Mouse (Mus musculus): Measurements from ENCODE around the gene Gm7534. TPM values are rescaled to one million over a fixed set of nuclear protein-coding genes. Genes with fewer than 3 reads are reported as not detected.
A peak's percentile ranks its signal among the peaks of the same experiment; 100 is the strongest.

Gene Gm7534
- polyA plus RNA-seq (2015; fragmentation: Nextera tagmentation; extraction: Ambion mirVana), result not detected in 2 replicates

DNA sequence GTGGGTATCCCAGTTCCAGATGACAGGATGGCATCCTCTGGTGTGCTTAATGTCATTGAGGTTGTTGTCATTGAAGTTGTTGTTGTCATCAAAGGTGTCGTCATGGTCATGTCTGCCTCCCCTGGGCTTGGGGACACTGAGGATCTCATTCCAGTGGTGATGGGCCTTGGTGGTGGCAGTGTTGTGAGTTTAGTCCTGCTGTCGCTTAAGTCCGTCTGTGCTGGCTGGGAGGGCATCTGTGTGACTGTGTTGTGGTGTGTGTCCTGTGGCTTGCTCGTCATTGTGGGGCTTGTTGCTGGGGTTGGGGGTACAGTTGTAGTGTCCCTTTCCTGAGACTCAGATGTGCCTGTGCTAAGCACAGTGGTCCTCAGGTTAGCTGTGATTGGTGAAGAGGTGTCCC lies at the start of gene Gm7534:
Gene Gm7534, minus strand, starts transcription at position 101 of the 400 bp plus-strand sequence.
- H3K9me3 ChIP-seq, result no peaks in the 10 kb centered on the region
- H3K27me3 ChIP-seq, result no peaks in the 10 kb centered on the region
- no peak within 1 kb of the TSS for H3K4me3 ChIP-seq
- no peak within 1 kb of the TSS for H3K27ac ChIP-seq (replicated peaks)
- H3K4me2 ChIP-seq, result no peak within 1 kb of the TSS
- H3K4me1 ChIP-seq (replicated peaks), result no peaks in the 10 kb centered on the region
- WGBS, result 89% methylated on average over 4 of the region's 4 CpGs
- H3K9ac ChIP-seq, result no peak within 1 kb of the TSS
- ATAC-seq (ENCODE audit: low FRiP score, low read depth), result no peak
- H3K36me3 ChIP-seq, result no peaks in the 10 kb centered on the region

DNA sequence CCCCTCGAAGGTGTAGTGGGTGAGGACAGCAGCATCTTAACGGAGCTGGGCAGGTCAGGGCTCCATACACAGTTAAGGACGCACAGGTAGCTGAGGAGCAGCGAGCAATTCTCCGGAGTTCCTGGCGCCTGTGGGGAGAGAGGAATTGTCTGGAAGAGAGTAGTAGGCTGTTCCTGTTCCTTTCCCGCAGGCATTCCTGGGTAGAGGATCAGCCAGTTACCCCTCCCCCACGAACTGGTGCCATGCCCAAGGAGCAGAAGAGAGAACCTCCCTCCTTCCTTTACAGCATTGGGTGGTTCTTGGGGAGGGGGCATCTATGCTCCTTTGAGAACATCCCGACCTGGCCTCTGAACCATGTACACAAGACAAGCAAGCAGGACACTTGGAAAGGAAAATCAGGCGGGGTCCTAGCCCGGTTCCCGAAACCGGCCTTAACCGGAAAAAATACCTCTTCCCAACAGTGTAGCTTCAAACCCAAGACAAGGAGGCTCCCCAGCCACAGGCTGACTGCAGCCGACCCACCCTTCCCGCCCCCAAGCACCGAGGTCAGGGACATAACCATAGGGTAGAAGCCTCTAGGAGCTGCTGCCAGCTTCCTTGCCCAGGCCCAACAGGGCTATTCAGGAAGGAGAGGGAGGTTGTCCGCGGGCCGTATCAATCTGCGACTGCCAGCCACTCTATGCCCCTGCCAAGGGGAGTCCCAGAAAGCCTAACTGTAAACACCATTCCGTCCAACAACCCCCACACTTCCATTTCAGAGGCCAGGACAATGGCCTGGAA lies 49.5 kb upstream of the Gm7534 start:
- Histone ChIP-seq H3K27ac (replicated peaks) (peak overlapping the region; percentile 86), H3K27me3 (peaks cover 48% of the 10 kb centered on the region), H3K4me2 (peak overlapping the region; percentile 89), H3K9ac (peak overlapping the region; percentile 61), H3K4me3 (peak overlapping the region; percentile 56), H3K36me3 (no peaks in the 10 kb centered on the region), H3K4me1 (replicated peaks) (peaks cover 50% of the 10 kb centered on the region), H3K9me3 (no peaks in the 10 kb centered on the region)
- 7% methylated on average over 22 of the region's 22 CpGs for WGBS
- ATAC-seq (ENCODE audit: low FRiP score, low read depth), result peak; percentile 13; the same call in 1 of the 2 replicates

DNA sequence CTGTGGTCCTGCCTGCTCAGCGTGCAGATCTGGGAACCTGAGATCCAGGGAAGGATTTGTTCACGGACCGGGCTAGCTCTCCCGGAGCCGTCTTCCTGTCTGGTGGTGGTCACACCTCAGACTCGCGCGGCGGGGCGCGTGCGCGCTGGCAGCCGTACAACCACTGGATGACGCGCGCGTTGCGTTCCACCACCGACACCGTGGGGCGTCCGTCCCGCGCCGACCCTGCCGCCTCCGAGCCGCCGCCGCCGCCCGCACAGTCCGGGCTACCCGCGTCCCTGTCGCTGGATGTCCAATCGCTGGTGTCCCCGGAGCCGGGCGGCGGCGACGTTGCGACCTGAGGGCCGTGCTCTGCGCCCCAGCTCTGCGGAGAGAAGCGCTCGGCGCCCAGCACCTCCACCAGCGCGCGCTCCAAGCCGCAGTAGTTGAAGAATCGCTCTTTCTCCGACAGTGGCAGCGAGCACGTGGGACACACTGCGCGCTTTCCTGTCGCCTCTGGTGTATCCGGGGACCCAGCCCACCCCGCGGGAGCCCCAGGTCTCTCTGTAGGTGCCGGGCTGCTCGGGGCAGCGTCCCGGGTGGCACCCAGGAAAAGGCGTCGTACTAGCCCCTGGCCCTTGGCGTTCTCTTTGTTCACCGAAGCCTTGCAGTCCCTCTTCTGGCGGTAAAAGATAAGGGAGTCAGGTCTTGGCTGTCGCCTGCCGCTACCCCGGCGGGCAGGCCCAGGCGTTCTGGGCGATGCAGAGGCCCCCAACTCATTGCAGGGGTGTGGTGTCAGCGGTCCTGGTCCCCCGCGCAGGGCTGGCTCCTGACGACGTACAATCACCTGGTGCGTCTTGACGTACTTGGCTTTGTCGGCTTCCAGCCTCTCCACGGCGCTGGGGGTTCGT lies 48.7 kb upstream of the Gm7534 start:
- H3K27me3 ChIP-seq, result peaks cover 51% of the 10 kb centered on the region
- under 1% methylated on average over 85 of the region's 91 CpGs for WGBS
- H3K4me1 ChIP-seq (replicated peaks), result peaks cover 53% of the 10 kb centered on the region
- peak overlapping the region; percentile 86 for H3K27ac ChIP-seq (replicated peaks)
- no peaks in the 10 kb centered on the region for H3K36me3 ChIP-seq
- H3K9me3 ChIP-seq, result no peaks in the 10 kb centered on the region
- peak overlapping the region; percentile 89 for H3K4me2 ChIP-seq
- peak; percentile 67 for ATAC-seq (ENCODE audit: low FRiP score, low read depth)
- H3K9ac ChIP-seq, result peak overlapping the region; percentile 61
- H3K4me3 ChIP-seq, result peak overlapping the region; percentile 56

DNA sequence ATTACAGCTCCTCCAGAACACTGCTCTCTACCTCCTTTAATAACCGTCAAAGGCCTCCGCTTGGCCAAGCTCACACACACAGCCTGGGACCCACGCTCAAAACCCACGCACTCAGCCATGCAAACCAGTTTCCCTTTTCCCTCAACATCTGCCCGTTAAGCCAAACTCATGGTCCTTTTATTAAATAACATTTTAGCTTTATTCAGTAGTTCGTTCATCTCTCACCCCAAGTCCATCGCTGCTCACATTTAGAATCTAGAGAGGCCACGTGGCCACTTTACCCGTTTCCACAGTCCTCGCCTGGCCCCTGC lies 48.1 kb upstream of the Gm7534 start:
- peak overlapping the region; percentile 56 for H3K4me3 ChIP-seq
- 5% methylated on average over 10 of the region's 10 CpGs for WGBS
- H3K27me3 ChIP-seq, result peaks cover 50% of the 10 kb centered on the region

DNA sequence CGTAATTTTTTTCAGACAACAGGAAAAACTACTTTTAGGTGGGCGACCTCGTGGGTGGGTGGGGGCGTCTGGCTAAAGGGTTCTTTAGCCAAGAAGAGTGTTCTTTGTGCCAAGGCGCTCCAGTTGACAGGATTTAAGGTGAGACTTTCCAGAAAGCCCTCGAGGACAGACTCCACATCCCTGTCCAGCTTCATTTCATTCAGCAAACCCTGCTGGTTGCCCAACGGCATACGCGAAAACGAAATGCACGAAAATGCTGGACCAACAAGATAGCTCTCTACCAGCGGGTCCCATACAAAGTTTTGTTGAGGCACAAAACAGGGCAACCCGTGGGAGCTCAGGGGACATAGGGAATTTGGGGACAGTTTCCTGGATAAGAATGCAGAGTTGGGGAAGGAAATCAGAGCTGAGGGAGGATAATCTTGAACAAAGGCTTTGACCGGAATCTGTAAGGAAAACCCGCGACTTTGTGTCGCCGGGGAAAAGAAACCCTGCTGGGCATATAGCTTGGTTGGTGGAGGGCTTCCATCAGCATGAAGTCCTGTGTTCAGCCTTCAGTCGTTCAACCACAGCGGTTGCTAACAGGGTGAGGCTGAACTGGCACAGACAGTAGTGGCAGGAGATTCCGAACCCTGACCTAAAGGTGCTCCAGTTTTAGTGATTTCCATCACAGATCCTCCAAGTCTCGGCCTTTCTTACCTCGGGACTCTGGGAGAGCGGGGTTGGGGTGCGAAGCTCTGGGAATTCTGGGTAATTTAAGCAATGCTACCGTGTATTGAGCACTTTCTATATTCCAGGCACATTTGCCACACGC lies 47.5 kb upstream of the Gm7534 start:
- peak overlapping the region; percentile 86 for H3K27ac ChIP-seq (replicated peaks)
- ATAC-seq (ENCODE audit: low FRiP score, low read depth), result no peak

More for the DNA sequence above, 48.1 kb upstream of the Gm7534 start:
- ATAC-seq (ENCODE audit: low FRiP score, low read depth), result no peak
- H3K9ac ChIP-seq, result peak overlapping the region; percentile 61
- H3K36me3 ChIP-seq, result no peaks in the 10 kb centered on the region
- H3K9me3 ChIP-seq, result no peaks in the 10 kb centered on the region
- peaks cover 59% of the 10 kb centered on the region for H3K4me1 ChIP-seq (replicated peaks)
- H3K27ac ChIP-seq (replicated peaks), result peak overlapping the region; percentile 86
- peak overlapping the region; percentile 89 for H3K4me2 ChIP-seq

DNA sequence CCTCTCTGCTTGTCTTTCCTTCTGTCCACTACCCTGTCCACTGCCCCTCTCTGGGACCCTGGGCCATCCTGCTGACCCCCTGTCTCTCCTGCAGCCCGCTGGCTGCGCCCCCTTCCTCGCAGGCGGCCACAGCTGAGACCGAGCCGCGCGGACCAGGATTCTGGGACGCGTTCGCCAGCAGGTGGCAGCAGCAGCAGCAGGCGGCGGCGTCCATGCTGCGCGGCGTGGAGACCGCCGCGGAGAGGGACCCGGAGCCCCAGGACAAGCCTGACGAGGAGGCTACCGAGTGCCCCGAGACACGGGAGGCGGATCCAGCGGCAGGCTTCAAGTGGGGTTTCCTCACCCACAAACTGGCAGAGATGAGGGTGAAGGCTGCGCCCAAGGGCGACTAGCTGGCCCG lies 46.8 kb upstream of the Gm7534 start:
- no peaks in the 10 kb centered on the region for H3K9me3 ChIP-seq
- under 1% methylated on average over 30 of the region's 30 CpGs for WGBS
- ATAC-seq (ENCODE audit: low FRiP score, low read depth), result peak; percentile 29; the same call in 1 of the 2 replicates
- H3K27ac ChIP-seq (replicated peaks), result no peak overlapping the region
- H3K4me3 ChIP-seq, result peak overlapping the region; percentile 56
- H3K27me3 ChIP-seq, result peaks cover 45% of the 10 kb centered on the region
- H3K4me1 ChIP-seq (replicated peaks), result peaks cover 68% of the 10 kb centered on the region
- H3K4me2 ChIP-seq, result peak overlapping the region; percentile 89
- H3K9ac ChIP-seq, result peak overlapping the region; percentile 41
- no peaks in the 10 kb centered on the region for H3K36me3 ChIP-seq

More for the DNA sequence above, 47.5 kb upstream of the Gm7534 start:
- Histone ChIP-seq H3K9ac (peak overlapping the region; percentile 61), H3K4me3 (peak overlapping the region; percentile 56), H3K9me3 (no peaks in the 10 kb centered on the region), H3K36me3 (no peaks in the 10 kb centered on the region), H3K4me2 (peak overlapping the region; percentile 89), H3K27me3 (peaks cover 50% of the 10 kb centered on the region), H3K4me1 (replicated peaks) (peaks cover 63% of the 10 kb centered on the region)
- WGBS, result 6% methylated on average over 27 of the region's 27 CpGs

DNA sequence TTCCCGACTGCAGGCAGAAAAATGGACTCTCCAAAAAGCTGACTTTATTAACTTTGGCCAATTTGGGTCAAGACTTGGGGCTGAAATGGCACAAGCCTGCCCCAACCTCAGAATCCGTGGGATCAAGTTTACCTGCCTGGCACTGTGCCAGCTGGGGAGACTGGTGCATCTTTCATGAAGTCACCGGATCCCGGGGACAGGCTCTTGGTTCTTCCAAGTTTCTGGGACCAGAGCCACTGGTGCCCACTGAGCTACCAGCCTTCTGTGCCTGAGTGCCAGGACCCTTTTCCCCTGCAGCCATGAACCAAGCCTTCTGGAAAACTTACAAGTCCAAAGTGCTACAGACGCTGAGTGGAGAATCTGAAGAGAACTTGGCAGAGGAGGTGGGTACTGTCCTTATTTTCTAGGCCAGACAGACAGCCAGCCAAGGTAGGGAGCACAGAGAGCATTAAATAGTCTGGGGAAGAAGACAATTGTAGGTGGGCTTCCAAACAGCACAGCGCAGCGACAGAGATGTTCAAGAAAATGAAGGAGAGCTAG lies 44.0 kb upstream of the Gm7534 start, which contains the start of gene Gm30191:
Gene Gm30191, plus strand, starts transcription at position 217 of the 540 bp plus-strand sequence.
- WGBS, result 75% methylated on average over 7 of the region's 7 CpGs
- no peaks in the 10 kb centered on the region for H3K36me3 ChIP-seq
- 0 out of 2 replicates have a peak within 1 kb of the TSS, but pooled peaks have one; percentile 43 for H3K27ac ChIP-seq (replicated peaks)
- peak within 1 kb of the TSS; percentile 75 for H3K4me2 ChIP-seq
- H3K4me1 ChIP-seq (replicated peaks), result peaks cover 58% of the 10 kb centered on the region
- H3K27me3 ChIP-seq, result peaks cover 20% of the 10 kb centered on the region
- H3K9me3 ChIP-seq, result no peaks in the 10 kb centered on the region
- H3K9ac ChIP-seq, result peak within 1 kb of the TSS; percentile 62; the same call in 1 of the 2 replicates
- H3K4me3 ChIP-seq, result peak within 1 kb of the TSS; percentile 63
- ATAC-seq (ENCODE audit: low FRiP score, low read depth), result no peak

DNA sequence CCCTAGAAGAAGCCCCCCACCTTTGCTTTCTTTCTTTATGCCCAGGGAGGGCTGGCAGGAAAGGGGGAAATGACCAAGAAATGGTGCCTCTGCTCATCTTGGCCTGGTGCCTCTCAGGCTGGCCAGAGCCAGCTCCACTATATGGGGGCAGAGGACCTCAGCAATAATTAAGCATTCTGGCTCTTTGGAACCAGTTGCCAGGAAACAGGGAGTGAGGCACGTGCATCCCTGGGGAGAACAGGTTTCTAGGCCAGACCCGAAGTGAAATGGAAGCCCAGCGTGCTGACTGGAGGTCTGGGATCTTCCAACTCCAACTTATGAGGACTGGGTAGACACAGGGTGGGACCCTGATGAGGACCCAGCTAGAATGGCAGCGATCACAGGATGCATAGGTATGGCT lies 43.5 kb upstream of the Gm7534 start:
- H3K4me1 ChIP-seq (replicated peaks), result peaks cover 53% of the 10 kb centered on the region
- no peak overlapping the region for H3K9ac ChIP-seq
- H3K27ac ChIP-seq (replicated peaks), result no peak overlapping the region
- no peak overlapping the region for H3K4me3 ChIP-seq
- no peak overlapping the region for H3K4me2 ChIP-seq
- no peaks in the 10 kb centered on the region for H3K9me3 ChIP-seq
- H3K27me3 ChIP-seq, result peaks cover 19% of the 10 kb centered on the region
- 19% methylated on average over 4 of the region's 4 CpGs for WGBS
- H3K36me3 ChIP-seq, result no peaks in the 10 kb centered on the region
- peak; percentile 11; the same call in 1 of the 2 replicates for ATAC-seq (ENCODE audit: low FRiP score, low read depth)

DNA sequence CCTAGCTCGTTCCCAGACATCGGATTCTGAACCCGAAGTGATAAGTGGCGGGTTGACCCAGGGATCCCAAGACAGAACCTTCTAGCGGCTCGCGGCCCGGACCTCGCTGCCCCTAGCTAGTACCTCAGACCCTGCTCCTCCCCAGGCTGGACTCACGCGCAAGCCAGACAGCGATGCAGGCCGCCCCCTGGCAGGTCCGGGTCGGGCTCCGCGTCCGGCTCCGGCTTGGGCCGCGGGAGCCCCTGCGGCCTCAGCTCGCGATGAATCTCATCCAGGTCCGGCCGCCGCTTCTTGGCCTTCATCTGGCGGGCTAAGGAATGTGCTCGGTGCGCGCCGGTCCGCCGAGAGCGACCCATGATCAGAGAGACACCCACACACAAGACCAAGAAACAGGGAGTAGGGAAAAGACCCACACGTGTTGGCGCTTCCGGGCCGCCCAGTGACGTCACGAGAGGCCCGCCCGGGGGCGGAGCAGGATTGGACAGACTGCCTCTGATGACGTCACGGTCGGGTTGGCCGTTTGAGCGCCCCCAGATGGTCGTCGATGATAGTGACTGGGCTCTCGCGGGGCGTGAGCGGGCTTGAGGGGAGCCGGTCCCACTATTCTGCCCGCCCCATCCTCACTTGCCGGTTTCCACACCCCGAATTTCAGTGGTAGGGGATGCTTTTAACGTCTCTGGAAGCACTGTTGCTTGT lies 42.5 kb upstream of the Gm7534 start, which contains the start of gene Zfp593:
Gene Zfp593, minus strand, starts transcription at position 445 of the 696 bp plus-strand sequence.
- H3K27ac ChIP-seq (replicated peaks), result peak within 1 kb of the TSS; percentile 43; the same call in 1 of the 2 replicates
- H3K4me3 ChIP-seq, result peak within 1 kb of the TSS; percentile 63
- peaks cover 43% of the 10 kb centered on the region for H3K4me1 ChIP-seq (replicated peaks)
- H3K36me3 ChIP-seq, result no peaks in the 10 kb centered on the region
- WGBS, result under 1% methylated on average over 54 of the region's 60 CpGs
- peaks cover 19% of the 10 kb centered on the region for H3K27me3 ChIP-seq
- peak within 1 kb of the TSS; percentile 62 for H3K9ac ChIP-seq
- peak; percentile 78 for ATAC-seq (ENCODE audit: low FRiP score, low read depth)
- peak within 1 kb of the TSS; percentile 75 for H3K4me2 ChIP-seq
- no peaks in the 10 kb centered on the region for H3K9me3 ChIP-seq

DNA sequence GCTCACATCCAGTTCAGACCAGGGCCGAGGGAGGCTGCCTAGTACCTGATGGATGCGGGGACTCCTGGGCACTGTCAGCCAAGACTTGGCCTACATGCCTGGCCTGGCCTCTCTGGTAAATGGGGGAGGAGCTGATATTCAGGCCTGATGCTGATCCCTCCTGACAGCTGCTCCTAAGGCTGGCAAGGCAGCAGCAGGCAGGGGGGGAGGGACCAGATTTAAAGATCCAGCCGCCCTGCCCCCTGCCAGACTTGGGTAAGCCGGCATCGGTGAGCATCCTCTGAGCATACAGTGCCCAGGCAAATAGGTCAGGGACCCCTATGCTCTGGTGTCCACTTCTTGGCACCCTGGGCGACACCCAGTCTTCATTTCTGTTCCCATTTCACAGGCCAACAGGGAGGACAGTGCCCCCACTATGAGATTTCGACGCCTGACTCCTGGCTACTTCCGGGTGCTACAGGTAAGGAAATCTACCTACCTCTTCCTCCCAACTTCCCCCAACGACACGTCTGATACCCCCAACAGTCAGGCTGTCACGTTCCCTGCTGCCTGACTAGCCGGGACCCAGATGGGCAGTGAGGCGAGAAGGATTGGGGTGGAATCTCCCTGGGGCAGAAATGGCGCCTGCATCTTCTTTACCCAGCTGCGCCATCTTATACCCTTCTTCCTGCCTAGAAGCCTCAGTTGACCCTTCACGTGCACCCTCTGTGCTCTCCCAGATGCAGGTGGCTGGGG lies 40.9 kb upstream of the Gm7534 start, which contains the start of gene E130218I03Rik:
Gene E130218I03Rik, plus strand, starts transcription at position 147 of the 735 bp plus-strand sequence.
- Histone ChIP-seq H3K4me1 (replicated peaks) (peaks cover 32% of the 10 kb centered on the region), H3K4me3 (peak within 1 kb of the TSS; percentile 63), H3K27ac (replicated peaks) (no peak within 1 kb of the TSS), H3K27me3 (peaks cover 22% of the 10 kb centered on the region), H3K9me3 (no peaks in the 10 kb centered on the region), H3K9ac (no peak within 1 kb of the TSS), H3K4me2 (peak within 1 kb of the TSS; percentile 75), H3K36me3 (no peaks in the 10 kb centered on the region)
- 91% methylated on average over 17 of the region's 17 CpGs for WGBS
- no peak for ATAC-seq (ENCODE audit: low FRiP score, low read depth)
